Mouse (Mus musculus): ENCODE measurements at regions not wholly inside any gene's neighbourhood (a gene's known extent, or its start where the extent isn't known, plus 50 kb on each side); places are given as distances from the start of the nearest gene placed in this dataset.

- WGBS: 88% methylated on average over 4 of the region's 4 CpGs
- Histone ChIP-seq H3K27ac (replicated peaks) (no peak overlapping the region), H3K27me3 (no peaks in the 10 kb centered on the region), H3K4me1 (replicated peaks) (no peaks in the 10 kb centered on the region), H3K36me3 (no peaks in the 10 kb centered on the region), H3K4me3 (no peak overlapping the region), H3K4me2 (no peak overlapping the region), H3K9me3 (no peaks in the 10 kb centered on the region), H3K9ac (no peak overlapping the region)
- no peak for ATAC-seq (ENCODE audit: low FRiP score, low read depth)
Measured at GRCm38 (mm10) chr15:72373041-72373440, 1461.3 kb upstream of the Gm6569 start.

- H3K4me3 ChIP-seq: no peak overlapping the region
- no peak overlapping the region for H3K27ac ChIP-seq (replicated peaks)
- no peak overlapping the region for H3K9ac ChIP-seq
- H3K27me3 ChIP-seq: no peaks in the 10 kb centered on the region
- ATAC-seq (ENCODE audit: low FRiP score, low read depth): no peak
- 0 out of 2 replicates have a peak, but pooled peaks cover 2% of the 10 kb centered on the region for H3K4me1 ChIP-seq (replicated peaks)
- H3K9me3 ChIP-seq: no peaks in the 10 kb centered on the region
- no peaks in the 10 kb centered on the region for H3K36me3 ChIP-seq
- no peak overlapping the region for H3K4me2 ChIP-seq
Measured at GRCm38 (mm10) chr15:72377201-72377600, 1457.2 kb upstream of the Gm6569 start.

- H3K27ac ChIP-seq (replicated peaks): no peak overlapping the region
- no peak for ATAC-seq (ENCODE audit: low FRiP score, low read depth)
- H3K36me3 ChIP-seq: no peaks in the 10 kb centered on the region
- peaks cover 8% of the 10 kb centered on the region for H3K4me1 ChIP-seq (replicated peaks)
- WGBS: 16% methylated on average over 4 of the region's 4 CpGs
- no peaks in the 10 kb centered on the region for H3K9me3 ChIP-seq
- H3K4me3 ChIP-seq: no peak overlapping the region
- H3K4me2 ChIP-seq: no peak overlapping the region
- H3K9ac ChIP-seq: no peak overlapping the region
- no peaks in the 10 kb centered on the region for H3K27me3 ChIP-seq
Measured at GRCm38 (mm10) chr15:72379291-72379690, 1455.1 kb upstream of the Gm6569 start.

- no peaks in the 10 kb centered on the region for H3K27me3 ChIP-seq
- H3K36me3 ChIP-seq: no peaks in the 10 kb centered on the region
- ATAC-seq (ENCODE audit: low FRiP score, low read depth): no peak
- no peak overlapping the region for H3K27ac ChIP-seq (replicated peaks)
- H3K4me1 ChIP-seq (replicated peaks): peaks cover 8% of the 10 kb centered on the region
- no peaks in the 10 kb centered on the region for H3K9me3 ChIP-seq
- no peak overlapping the region for H3K9ac ChIP-seq
- no peak overlapping the region for H3K4me2 ChIP-seq
- WGBS: 70% methylated on average over 8 of the region's 8 CpGs
- no peak overlapping the region for H3K4me3 ChIP-seq
Measured at GRCm38 (mm10) chr15:72381164-72381563, 1453.2 kb upstream of the Gm6569 start.

- ATAC-seq (ENCODE audit: low FRiP score, low read depth): no peak
- H3K27ac ChIP-seq (replicated peaks): 0 out of 2 replicates have a peak overlapping the region, but pooled peaks have one; percentile 30
- 70% methylated on average over 5 of the region's 5 CpGs for WGBS
Measured at GRCm38 (mm10) chr15:72381744-72382143, 1452.6 kb upstream of the Gm6569 start.

GRCm38 (mm10) chr15:72382521-72382920 is 1451.8 kb upstream of the Gm6569 start:
- WGBS: 46% methylated on average over 6 of the region's 6 CpGs
- 0 out of 2 replicates have a peak, but pooled peaks have one; percentile 48 for ATAC-seq (ENCODE audit: low FRiP score, low read depth)
- no peak overlapping the region for H3K4me3 ChIP-seq
- peak overlapping the region; percentile 30; the same call in 1 of the 2 replicates for H3K27ac ChIP-seq (replicated peaks)
- no peaks in the 10 kb centered on the region for H3K27me3 ChIP-seq
- no peak overlapping the region for H3K4me2 ChIP-seq
- no peaks in the 10 kb centered on the region for H3K36me3 ChIP-seq
- H3K9ac ChIP-seq: no peak overlapping the region
- no peaks in the 10 kb centered on the region for H3K9me3 ChIP-seq
- H3K4me1 ChIP-seq (replicated peaks): peaks cover 8% of the 10 kb centered on the region

More at GRCm38 (mm10) chr15:72381744-72382143, 1452.6 kb upstream of the Gm6569 start:
- Histone ChIP-seq H3K9ac (no peak overlapping the region), H3K9me3 (no peaks in the 10 kb centered on the region), H3K4me1 (replicated peaks) (peaks cover 8% of the 10 kb centered on the region), H3K4me2 (no peak overlapping the region), H3K27me3 (no peaks in the 10 kb centered on the region), H3K4me3 (no peak overlapping the region), H3K36me3 (no peaks in the 10 kb centered on the region)

GRCm38 (mm10) chr15:72383062-72383461 is 1451.3 kb upstream of the Gm6569 start:
- ATAC-seq (ENCODE audit: low FRiP score, low read depth): no peak
- no peaks in the 10 kb centered on the region for H3K9me3 ChIP-seq
- 0 out of 2 replicates have a peak overlapping the region, but pooled peaks have one; percentile 30 for H3K27ac ChIP-seq (replicated peaks)
- no peak overlapping the region for H3K9ac ChIP-seq
- H3K36me3 ChIP-seq: no peaks in the 10 kb centered on the region
- H3K4me1 ChIP-seq (replicated peaks): peaks cover 8% of the 10 kb centered on the region
- H3K4me2 ChIP-seq: no peak overlapping the region
- no peak overlapping the region for H3K4me3 ChIP-seq
- H3K27me3 ChIP-seq: no peaks in the 10 kb centered on the region
- 66% methylated on average over 3 of the region's 3 CpGs for WGBS

GRCm38 (mm10) chr15:72383470-72383869 is 1450.9 kb upstream of the Gm6569 start:
- Histone ChIP-seq H3K4me3 (no peak overlapping the region), H3K36me3 (no peaks in the 10 kb centered on the region), H3K4me1 (replicated peaks) (peaks cover 8% of the 10 kb centered on the region), H3K27ac (replicated peaks) (no peak overlapping the region), H3K9ac (no peak overlapping the region), H3K9me3 (no peaks in the 10 kb centered on the region), H3K4me2 (no peak overlapping the region), H3K27me3 (no peaks in the 10 kb centered on the region)
- ATAC-seq (ENCODE audit: low FRiP score, low read depth): no peak; the same call in 1 of the 2 replicates
- WGBS: 22% methylated on average over 1 of the region's 1 CpGs

- Histone ChIP-seq H3K36me3 (no peaks in the 10 kb centered on the region), H3K9ac (no peak overlapping the region), H3K9me3 (no peaks in the 10 kb centered on the region), H3K4me2 (no peak overlapping the region), H3K4me3 (no peak overlapping the region), H3K27me3 (no peaks in the 10 kb centered on the region), H3K27ac (replicated peaks) (no peak overlapping the region), H3K4me1 (replicated peaks) (no peaks in the 10 kb centered on the region)
- no peak for ATAC-seq (ENCODE audit: low FRiP score, low read depth)
- WGBS: 38% methylated on average over 2 of the region's 2 CpGs
Measured at GRCm38 (mm10) chr15:72393226-72393625, 1441.1 kb upstream of the Gm6569 start.

- Histone ChIP-seq H3K9ac (no peak overlapping the region), H3K27ac (replicated peaks) (no peak overlapping the region), H3K4me3 (no peak overlapping the region), H3K36me3 (no peaks in the 10 kb centered on the region), H3K4me2 (no peak overlapping the region), H3K9me3 (no peaks in the 10 kb centered on the region), H3K4me1 (replicated peaks) (no peaks in the 10 kb centered on the region), H3K27me3 (no peaks in the 10 kb centered on the region)
- WGBS: 77% methylated on average over 6 of the region's 6 CpGs
- ATAC-seq (ENCODE audit: low FRiP score, low read depth): no peak
Measured at GRCm38 (mm10) chr15:72411956-72412355, 1422.4 kb upstream of the Gm6569 start.

Measured in hindbrain, embryonic 15.5 days (tissue).